Mouse (Mus musculus): ENCODE results near the gene Slc39a3.

GRCm38 (mm10) chr10:81010851-81011250, 26.4 kb downstream of the Slc39a3 start:
- TF ChIP-seq POLR2A (IDR thresholded peaks at IDR 0.05; ENCODE audit: insufficient read depth, low read depth, low read length) (no peak), CTCF (IDR thresholded peaks at IDR 0.05; ENCODE audit: insufficient read depth, low read depth, low read length) (no peak)

Measured in olfactory bulb, adult 2 months (tissue).